Mouse (Mus musculus): Measurements from ENCODE around the gene Tbc1d8. TPM values are rescaled to one million over a fixed set of nuclear protein-coding genes. Genes with fewer than 3 reads are reported as not detected.

Gene Tbc1d8
- polyA plus RNA-seq, 1 experiment = 26.8 TPM

DNA sequence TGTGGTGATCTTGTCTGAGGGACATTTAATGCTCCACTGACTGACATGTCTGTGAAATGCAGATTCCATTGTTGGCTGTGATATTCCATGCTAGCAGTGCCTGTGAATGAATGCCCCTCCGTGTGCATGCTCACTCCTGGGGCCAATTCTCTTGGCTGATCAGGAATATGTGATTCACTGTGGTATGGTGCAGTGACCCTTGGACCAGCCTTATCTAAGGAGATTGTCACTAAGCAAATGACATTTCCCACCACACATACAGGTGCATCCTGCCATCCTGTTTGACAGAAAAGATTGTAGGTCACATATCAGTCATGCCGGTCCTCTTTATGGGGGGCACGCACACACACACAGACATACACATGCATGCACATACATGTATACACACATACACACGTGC, 146.1 kb downstream of the Tbc1d8 start:
- Histone ChIP-seq H3K27ac (ENCODE audit: control insufficient read depth, insufficient read depth, low read length) (no peak overlapping the region), H3K36me3 (ENCODE audit: control insufficient read depth, insufficient read depth, low read length) (no peaks in the 10 kb centered on the region), H3K4me3 (ENCODE audit: control insufficient read depth, insufficient read depth, low read length) (no peak overlapping the region), H3K27me3 (ENCODE audit: control insufficient read depth, insufficient read depth, low read length) (no peaks in the 10 kb centered on the region), H3K4me1 (replicated peaks; ENCODE audit: control insufficient read depth, insufficient read depth, low read length) (peaks cover 6% of the 10 kb centered on the region)
- 91% methylated on average over 4 of the region's 4 CpGs for WGBS
- TF ChIP-seq POLR2A (IDR thresholded peaks at IDR 0.05; ENCODE audit: control insufficient read depth, extremely low read depth, insufficient read depth, low read length, poor library complexity) = no peak
- TF ChIP-seq CTCF (IDR thresholded peaks at IDR 0.05; ENCODE audit: borderline replicate concordance, control insufficient read depth, extremely low read depth, insufficient read depth, low read length, poor library complexity) = no peak
- DNase-seq = no peak

DNA sequence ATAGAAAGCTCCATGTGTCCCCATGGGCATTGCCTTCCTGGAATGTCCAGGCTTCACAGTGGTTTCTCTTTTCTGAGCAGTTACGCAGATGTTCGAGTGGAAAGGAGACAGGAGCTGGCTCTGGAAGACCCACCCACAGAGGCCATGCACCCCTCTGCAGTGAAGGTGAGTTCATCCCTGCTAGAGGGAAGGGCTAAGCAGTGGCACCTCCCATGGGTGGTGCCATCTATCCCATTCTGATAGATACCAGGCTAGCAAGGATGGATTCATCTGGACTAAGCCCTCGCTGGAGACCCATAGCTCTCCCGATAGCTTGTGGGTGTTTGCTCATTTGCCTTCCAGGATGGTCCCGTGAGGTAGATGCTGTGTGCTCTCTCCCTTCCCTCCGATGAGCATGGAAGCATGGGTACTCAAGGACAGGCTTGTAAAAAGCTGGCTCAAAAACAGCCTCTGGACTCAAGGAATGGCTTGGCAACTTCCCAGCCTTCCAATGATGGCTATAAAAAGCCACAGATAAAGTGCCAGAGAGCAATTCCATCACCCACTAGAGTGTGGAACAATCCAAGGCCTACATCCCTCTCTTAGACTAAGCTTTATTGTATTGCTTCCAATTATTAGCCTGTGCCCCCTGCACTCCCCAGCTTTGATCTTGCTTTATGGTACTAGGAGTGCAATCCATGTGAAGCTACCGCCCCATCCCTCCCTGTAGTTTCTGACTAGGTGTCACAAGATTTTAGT, 147.5 kb downstream of the Tbc1d8 start:
- H3K4me1 ChIP-seq (replicated peaks; ENCODE audit: control insufficient read depth, insufficient read depth, low read length) = peaks cover 6% of the 10 kb centered on the region
- TF ChIP-seq CTCF (IDR thresholded peaks at IDR 0.05; ENCODE audit: borderline replicate concordance, control insufficient read depth, extremely low read depth, insufficient read depth, low read length, poor library complexity) (no peak), POLR2A (IDR thresholded peaks at IDR 0.05; ENCODE audit: control insufficient read depth, extremely low read depth, insufficient read depth, low read length, poor library complexity) (no peak)
- H3K4me3 ChIP-seq (ENCODE audit: control insufficient read depth, insufficient read depth, low read length) = no peak overlapping the region
- DNase-seq = no peak
- H3K36me3 ChIP-seq (ENCODE audit: control insufficient read depth, insufficient read depth, low read length) = no peaks in the 10 kb centered on the region
- H3K27me3 ChIP-seq (ENCODE audit: control insufficient read depth, insufficient read depth, low read length) = no peaks in the 10 kb centered on the region
- WGBS = 94% methylated on average over 7 of the region's 7 CpGs
- no peak overlapping the region for H3K27ac ChIP-seq (ENCODE audit: control insufficient read depth, insufficient read depth, low read length)

DNA sequence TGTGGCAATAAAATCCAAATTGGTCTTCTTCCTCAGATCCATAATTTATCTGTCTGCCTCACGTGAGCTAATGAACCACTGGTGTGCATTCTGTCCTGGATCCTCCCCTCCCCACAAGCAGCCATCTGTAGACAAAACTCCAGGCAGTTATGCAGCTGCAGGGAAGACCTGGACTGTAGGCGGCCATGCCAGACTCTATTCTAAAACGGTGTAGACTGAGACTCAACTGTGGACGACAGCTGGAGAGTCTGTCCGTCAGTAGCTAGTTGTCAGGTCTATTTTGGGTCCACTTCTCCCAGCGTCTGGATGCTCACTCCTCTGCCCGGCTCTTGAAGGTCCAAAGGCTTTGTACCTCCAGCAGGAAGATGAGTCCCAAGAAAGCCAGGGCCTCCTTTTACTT, 151.0 kb downstream of the Tbc1d8 start:
- H3K27me3 ChIP-seq (ENCODE audit: control insufficient read depth, insufficient read depth, low read length) = no peaks in the 10 kb centered on the region
- peaks cover 6% of the 10 kb centered on the region for H3K4me1 ChIP-seq (replicated peaks; ENCODE audit: control insufficient read depth, insufficient read depth, low read length)
- WGBS = 92% methylated on average over 7 of the region's 7 CpGs
- no peak overlapping the region for H3K27ac ChIP-seq (ENCODE audit: control insufficient read depth, insufficient read depth, low read length)
- no peak for DNase-seq
- H3K36me3 ChIP-seq (ENCODE audit: control insufficient read depth, insufficient read depth, low read length) = no peaks in the 10 kb centered on the region
- no peak overlapping the region for H3K4me3 ChIP-seq (ENCODE audit: control insufficient read depth, insufficient read depth, low read length)
- TF ChIP-seq POLR2A (IDR thresholded peaks at IDR 0.05; ENCODE audit: control insufficient read depth, extremely low read depth, insufficient read depth, low read length, poor library complexity) = no peak

DNA sequence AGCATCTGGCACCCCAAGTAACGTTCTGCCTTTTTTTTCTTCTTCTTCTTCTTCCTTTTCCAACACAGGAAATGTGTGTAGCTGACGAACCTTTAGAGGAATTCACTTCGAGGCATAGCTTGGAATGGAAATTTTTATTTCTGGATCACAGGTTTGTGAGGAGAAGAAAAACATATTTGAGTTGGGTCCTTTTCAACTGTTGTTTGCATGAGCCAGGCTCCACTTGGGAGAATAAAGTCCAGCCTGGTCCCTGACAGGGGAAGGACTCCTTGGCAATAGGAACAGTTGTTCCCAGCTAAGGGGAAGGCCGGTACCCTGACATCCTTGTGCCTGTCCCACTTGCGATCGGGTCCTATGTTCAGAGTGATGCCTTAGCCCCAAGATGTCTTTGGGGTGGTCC, 153.3 kb downstream of the Tbc1d8 start:
- Histone ChIP-seq H3K27me3 (ENCODE audit: control insufficient read depth, insufficient read depth, low read length) (no peaks in the 10 kb centered on the region), H3K4me1 (replicated peaks; ENCODE audit: control insufficient read depth, insufficient read depth, low read length) (peaks cover 6% of the 10 kb centered on the region), H3K27ac (ENCODE audit: control insufficient read depth, insufficient read depth, low read length) (no peak overlapping the region), H3K36me3 (ENCODE audit: control insufficient read depth, insufficient read depth, low read length) (no peaks in the 10 kb centered on the region), H3K4me3 (ENCODE audit: control insufficient read depth, insufficient read depth, low read length) (no peak overlapping the region)
- WGBS = 89% methylated on average over 6 of the region's 6 CpGs
- no peak for DNase-seq
- TF ChIP-seq POLR2A (IDR thresholded peaks at IDR 0.05; ENCODE audit: control insufficient read depth, extremely low read depth, insufficient read depth, low read length, poor library complexity) = no peak
- TF ChIP-seq CTCF (IDR thresholded peaks at IDR 0.05; ENCODE audit: borderline replicate concordance, control insufficient read depth, extremely low read depth, insufficient read depth, low read length, poor library complexity) = no peak

DNA sequence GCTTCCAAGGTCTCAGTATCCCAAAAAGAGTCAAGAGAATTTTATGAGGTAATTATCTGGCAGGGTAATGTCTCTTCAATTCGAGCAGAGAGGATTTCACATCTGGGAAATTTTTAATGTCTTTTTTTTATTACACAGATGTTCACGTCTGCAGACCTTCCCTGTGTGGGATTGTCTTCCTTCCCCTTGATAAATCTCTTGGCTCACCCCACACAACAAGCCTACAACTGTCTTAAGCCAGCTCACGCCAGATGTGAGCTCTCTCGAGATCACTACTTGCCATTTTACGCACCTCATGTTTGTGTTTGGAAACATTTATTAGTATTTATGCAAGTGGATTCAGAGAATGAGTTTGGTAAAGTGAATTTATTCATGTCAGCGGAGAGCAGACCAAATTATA, 156.6 kb downstream of the Tbc1d8 start:
- no peak for DNase-seq
- Histone ChIP-seq H3K36me3 (ENCODE audit: control insufficient read depth, insufficient read depth, low read length) (no peaks in the 10 kb centered on the region), H3K27ac (ENCODE audit: control insufficient read depth, insufficient read depth, low read length) (no peak overlapping the region), H3K4me3 (ENCODE audit: control insufficient read depth, insufficient read depth, low read length) (no peak overlapping the region), H3K4me1 (replicated peaks; ENCODE audit: control insufficient read depth, insufficient read depth, low read length) (no peaks in the 10 kb centered on the region), H3K27me3 (ENCODE audit: control insufficient read depth, insufficient read depth, low read length) (no peaks in the 10 kb centered on the region)
- TF ChIP-seq CTCF (IDR thresholded peaks at IDR 0.05; ENCODE audit: borderline replicate concordance, control insufficient read depth, extremely low read depth, insufficient read depth, low read length, poor library complexity) (no peak), POLR2A (IDR thresholded peaks at IDR 0.05; ENCODE audit: control insufficient read depth, extremely low read depth, insufficient read depth, low read length, poor library complexity) (no peak)
- 71% methylated on average over 6 of the region's 6 CpGs for WGBS

Other genes with a start within 250 kb of the Tbc1d8 start
- 336 and 375 TPM in 2 replicates for gene Rpl31, start 110.9 kb downstream of the Tbc1d8 start, polyA plus RNA-seq (2012; rRNA removed)
- 37.3 and 50.9 TPM in 2 replicates for gene Cnot11, start 56.2 kb upstream of the Tbc1d8 start, polyA plus RNA-seq (2012; rRNA removed)
- gene Rnf149, start 98.7 kb upstream of the Tbc1d8 start, polyA plus RNA-seq (2012; rRNA removed) = 16.6 and 21.4 TPM in 2 replicates
- 0.16 and 0.18 TPM in 2 replicates for gene Creg2, start 172.7 kb upstream of the Tbc1d8 start, polyA plus RNA-seq (2012; rRNA removed)
- gene Rfx8, start 242.2 kb upstream of the Tbc1d8 start, polyA plus RNA-seq (2012; rRNA removed) = 0.15 and 0.19 TPM in 2 replicates

Measured in thymus, adult 2 months (tissue).